10 mouse cellular contexts compared by ENCODE assay signal in the genomic region with DNA sequence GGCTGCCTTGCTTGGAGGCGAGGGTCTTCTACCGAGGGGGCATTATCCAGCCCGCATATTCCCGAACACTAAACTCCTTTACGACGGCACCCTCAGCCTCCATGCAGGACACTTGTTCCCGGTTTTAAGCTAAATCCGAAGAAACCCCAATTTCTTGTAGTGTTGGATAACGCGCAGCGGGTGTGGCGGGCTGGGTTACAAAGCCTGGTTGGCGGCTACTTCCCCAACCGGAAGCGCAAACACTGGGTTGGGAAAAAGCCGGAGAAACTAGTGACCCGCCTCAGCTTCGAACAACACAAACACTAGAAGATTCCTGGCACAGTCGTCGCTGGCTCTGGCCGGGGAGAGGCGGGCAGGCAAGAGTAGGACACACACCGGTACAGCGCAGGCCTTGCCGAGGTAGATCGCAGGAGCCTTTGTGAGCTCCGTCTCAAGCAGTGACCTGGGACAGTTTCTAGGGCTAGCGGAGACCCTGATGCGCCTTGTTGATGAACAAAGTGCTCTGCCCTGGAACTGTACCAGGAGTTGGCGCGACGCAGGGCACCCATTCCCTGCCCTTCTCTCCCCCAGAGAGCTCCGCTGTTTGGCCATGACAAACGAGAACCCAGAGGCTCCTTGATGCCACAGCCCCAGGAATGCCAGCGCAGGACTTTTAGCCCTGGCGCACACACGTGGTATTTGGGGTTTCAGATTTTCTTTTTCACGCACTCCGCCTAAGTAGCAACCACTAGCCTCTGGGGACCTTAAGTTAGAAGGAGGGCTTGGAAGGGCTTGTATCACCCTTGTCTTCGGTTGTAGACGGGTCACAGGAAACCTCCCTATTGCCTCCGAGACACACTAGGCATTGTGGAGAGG. TPM values are rescaled to one million over a fixed set of nuclear protein-coding genes. Genes with fewer than 3 reads are reported as not detected.
A peak's percentile ranks its signal among the peaks of the same experiment; 100 is the strongest.
DNase-seq lines count a peak whose midpoint lies in the region; ATAC-seq and TF ChIP-seq lines count a peak whose summit lies in the region.
"Had no signal": no experiment of that assay in that cellular context is flagged by ENCODE, and none has a peak within 500 bp of the region (broad histone marks: within the 10 kb centered on the region; RNA-seq: fewer than 3 reads in every experiment).

No protein-coding gene starts in this region.

- H3K4me2 ChIP-seq in lung, embryonic 14.5 days = peak overlapping the region; percentile 36; the same call in 1 of the 2 replicates
- H3K4me2 ChIP-seq in embryonic facial prominence, embryonic 12.5 days (replicated peaks) = peak overlapping the region; percentile 16
- H3K4me2 ChIP-seq in kidney, embryonic 15.5 days = peak overlapping the region; percentile 54
- peak overlapping the region; percentile 35 for H3K4me2 ChIP-seq in neural tube, embryonic 12.5 days (replicated peaks)

- DNase-seq in lung, embryonic 14.5 days = peak; percentile 31
- no peak for DNase-seq in lung, adult 2 months
- DNase-seq in spleen, adult 18-20 months = no peak
- no peak for DNase-seq in left cerebral cortex, postnatal 10 days (ENCODE audit: extremely low spot score in 1 of 2, low spot score in 2 of 2)
- DNase-seq in spleen, postnatal 10 days (ENCODE audit: low spot score in 2 of 2) = no peak

- no peaks in the 10 kb centered on the region for H3K9me3 ChIP-seq in lung, embryonic 14.5 days (ENCODE audit: low read depth, low read length)
- H3K9me3 ChIP-seq in embryonic facial prominence, embryonic 12.5 days = no peaks in the 10 kb centered on the region
- H3K9me3 ChIP-seq in kidney, embryonic 15.5 days (replicated peaks) = no peaks in the 10 kb centered on the region
- no peaks in the 10 kb centered on the region for H3K9me3 ChIP-seq in neural tube, embryonic 12.5 days

- H3K4me3 ChIP-seq in lung, embryonic 14.5 days (ENCODE audit: low read depth, low read length) = peak overlapping the region; percentile 4; the same call in 1 of the 2 replicates
- H3K4me3 ChIP-seq in lung, adult 2 months (replicated peaks; ENCODE audit: extremely low read depth, low read depth, low read length) = no peak overlapping the region
- 0 out of 2 replicates have a peak overlapping the region, but pooled peaks have one; percentile 9 for H3K4me3 ChIP-seq in embryonic facial prominence, embryonic 12.5 days
- peak overlapping the region; percentile 36 for H3K4me3 ChIP-seq in kidney, embryonic 15.5 days (replicated peaks)
- H3K4me3 ChIP-seq in neural tube, embryonic 12.5 days = peak overlapping the region; percentile 13

- no peak overlapping the region for H3K9ac ChIP-seq in lung, embryonic 14.5 days
- H3K9ac ChIP-seq in embryonic facial prominence, embryonic 12.5 days = no peak overlapping the region
- peak overlapping the region; percentile 41 for H3K9ac ChIP-seq in kidney, embryonic 15.5 days
- no peak overlapping the region for H3K9ac ChIP-seq in neural tube, embryonic 12.5 days

- ATAC-seq in lung, embryonic 14.5 days (ENCODE audit: insufficient read depth) = no peak
- no peak for ATAC-seq in embryonic facial prominence, embryonic 12.5 days (ENCODE audit: insufficient number of reproducible peaks, insufficient read depth, low FRiP score, low TSS enrichment)
- ATAC-seq in kidney, embryonic 15.5 days (replicated peaks; ENCODE audit: low FRiP score) = no peak
- peak; percentile 26 for ATAC-seq in neural tube, embryonic 12.5 days (ENCODE audit: low FRiP score, low read depth)

- no peak for TF ChIP-seq POLR2A in lung, adult 2 months (IDR thresholded peaks at IDR 0.05; ENCODE audit: borderline replicate concordance, extremely low read depth, low read depth, low read length)

- peaks cover 97% of the 10 kb centered on the region for H3K27me3 ChIP-seq in lung, embryonic 14.5 days (ENCODE audit: insufficient read depth, low read length)
- peaks cover 58% of the 10 kb centered on the region for H3K27me3 ChIP-seq in embryonic facial prominence, embryonic 12.5 days
- H3K27me3 ChIP-seq in kidney, embryonic 15.5 days = peaks cover 87% of the 10 kb centered on the region
- peaks cover 85% of the 10 kb centered on the region for H3K27me3 ChIP-seq in neural tube, embryonic 12.5 days (replicated peaks)

- no peak for TF ChIP-seq CTCF in lung, embryonic 14.5 days (IDR thresholded peaks at IDR 0.05; ENCODE audit: low read depth)
- no peak for TF ChIP-seq CTCF in lung, adult 2 months (IDR thresholded peaks at IDR 0.05; ENCODE audit: insufficient read depth, low read length)

- no peak overlapping the region for H3K27ac ChIP-seq in lung, embryonic 14.5 days (ENCODE audit: low read depth)
- H3K27ac ChIP-seq in embryonic facial prominence, embryonic 12.5 days = no peak overlapping the region
- H3K27ac ChIP-seq in kidney, embryonic 15.5 days = peak overlapping the region; percentile 89
- H3K27ac ChIP-seq in neural tube, embryonic 12.5 days = no peak overlapping the region

- H3K4me1 ChIP-seq in lung, embryonic 14.5 days (ENCODE audit: insufficient read depth) = no peaks in the 10 kb centered on the region
- H3K4me1 ChIP-seq in lung, adult 2 months (ENCODE audit: control insufficient read depth, insufficient read depth, low read length) = no peaks in the 10 kb centered on the region
- no peaks in the 10 kb centered on the region for H3K4me1 ChIP-seq in embryonic facial prominence, embryonic 12.5 days
- peaks cover 21% of the 10 kb centered on the region for H3K4me1 ChIP-seq in kidney, embryonic 15.5 days
- peaks cover 18% of the 10 kb centered on the region for H3K4me1 ChIP-seq in neural tube, embryonic 12.5 days

- H3K36me3 ChIP-seq in lung, embryonic 14.5 days (ENCODE audit: insufficient read depth) = no peaks in the 10 kb centered on the region
- no peaks in the 10 kb centered on the region for H3K36me3 ChIP-seq in embryonic facial prominence, embryonic 12.5 days
- H3K36me3 ChIP-seq in kidney, embryonic 15.5 days = no peaks in the 10 kb centered on the region
- H3K36me3 ChIP-seq in neural tube, embryonic 12.5 days = no peaks in the 10 kb centered on the region

- intact Hi-C loops in left cerebral cortex, postnatal 10 days (cut with DNase I) = loop anchor here (5.0 to 10.0 kb wide), 3 partner anchors 386 to 1126 kb away; no protein-coding TSS in a partner anchor

- WGBS in lung, embryonic 14.5 days = 1% methylated on average over 42 of the region's 42 CpGs
- 4% methylated on average over 42 of the region's 42 CpGs for WGBS in lung, adult 2 months
- 1% methylated on average over 42 of the region's 42 CpGs for WGBS in embryonic facial prominence, embryonic 12.5 days
- WGBS in kidney, embryonic 15.5 days = under 1% methylated on average over 42 of the region's 42 CpGs
- WGBS in neural tube, embryonic 12.5 days = under 1% methylated on average over 42 of the region's 42 CpGs

RNA-seq across cellular contexts. Expression of a gene that starts 6.4 kb away (rescaled TPM):
- 0.04 and 0.05 TPM in 2 replicates for polyA plus RNA-seq in lung, embryonic 14.5 days (2014; fragmentation: Nextera tagmentation; extraction: Ambion mirVana)
- polyA plus RNA-seq in lung, adult 2 months (2012; rRNA removed) = 0.19 TPM in 1 of 2 replicates, not detected in the other
- 1.7 and 2.4 TPM in 2 replicates for polyA plus RNA-seq in embryonic facial prominence, embryonic 12.5 days (2016; fragmentation: Nextera tagmentation; extraction: Ambion mirVana)
- polyA plus RNA-seq in kidney, embryonic 15.5 days (2015; fragmentation: Nextera tagmentation; extraction: Ambion mirVana) = 10.7 and 11.8 TPM in 2 replicates
- 2.4 and 2.6 TPM in 2 replicates for polyA plus RNA-seq in neural tube, embryonic 12.5 days (2016; fragmentation: Nextera tagmentation; extraction: Ambion mirVana)
- total RNA-seq in left cerebral cortex, postnatal 10 days (2021) = under 1 TPM; 0.58 to 0.83 TPM
- total RNA-seq: heart, postnatal 14 days had no signal
- polyA plus RNA-seq: cerebellum, adult 2 months had no signal
